Mouse (Mus musculus) c-Kit-positive CD71-positive TER-119-negative erythroid progenitor cells, embryonic 14.5 days (primary cell): ENCODE measurements around the gene Brsk2.

Experiments used
- DNase-seq: peaks from one replicate; pipeline ENCODE4 v3.0.0-alpha.2; 2013; ENCODE audit warnings: low read depth

Gene Brsk2

DNA sequence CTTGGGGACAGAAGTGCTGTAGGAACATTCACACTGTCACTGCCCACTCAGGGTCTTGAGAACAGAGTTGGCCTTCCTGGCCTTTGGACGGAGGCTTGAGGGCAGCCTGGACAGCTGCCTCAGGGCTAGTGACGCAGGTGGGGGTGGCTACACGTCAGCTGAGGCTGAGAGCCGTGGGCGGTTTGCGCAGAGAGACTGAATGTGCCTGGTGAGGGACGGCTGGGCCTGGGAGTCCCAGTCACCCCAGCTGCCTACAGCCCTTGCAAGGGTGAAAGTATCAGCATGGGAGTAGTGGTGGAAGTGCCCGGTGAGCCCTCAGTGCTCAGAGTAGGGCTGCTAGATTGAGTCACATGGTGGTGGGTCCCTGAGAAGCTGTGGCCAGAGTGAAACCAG lies 6.6 kb downstream of the Brsk2 start:
- DNase-seq, result no peak

- DNase-seq, result no peak
These were observed 8.0 kb downstream of the Brsk2 start for GRCm38 (mm10) chr7:141957524-141958051.

DNA sequence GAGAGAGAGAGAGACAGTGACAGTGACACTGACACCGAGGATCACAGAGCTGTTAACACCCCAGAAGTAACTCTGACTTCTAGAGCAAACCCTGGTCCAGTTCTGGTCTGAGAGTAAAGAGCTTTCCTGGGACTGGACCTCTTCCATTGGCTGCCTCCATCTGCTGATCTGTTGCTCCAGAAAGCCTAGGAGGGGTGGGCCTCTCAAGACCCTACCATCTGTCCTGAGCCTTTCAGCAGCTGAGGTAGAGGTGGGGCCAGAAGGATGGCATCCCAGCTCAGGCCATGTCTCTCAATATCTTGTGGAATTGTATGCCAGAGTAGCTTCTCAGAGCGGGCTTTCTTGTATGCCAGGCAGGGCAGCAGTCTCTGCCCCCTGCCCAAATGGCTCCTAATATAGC lies 8.7 kb downstream of the Brsk2 start:
- DNase-seq, result no peak

DNA sequence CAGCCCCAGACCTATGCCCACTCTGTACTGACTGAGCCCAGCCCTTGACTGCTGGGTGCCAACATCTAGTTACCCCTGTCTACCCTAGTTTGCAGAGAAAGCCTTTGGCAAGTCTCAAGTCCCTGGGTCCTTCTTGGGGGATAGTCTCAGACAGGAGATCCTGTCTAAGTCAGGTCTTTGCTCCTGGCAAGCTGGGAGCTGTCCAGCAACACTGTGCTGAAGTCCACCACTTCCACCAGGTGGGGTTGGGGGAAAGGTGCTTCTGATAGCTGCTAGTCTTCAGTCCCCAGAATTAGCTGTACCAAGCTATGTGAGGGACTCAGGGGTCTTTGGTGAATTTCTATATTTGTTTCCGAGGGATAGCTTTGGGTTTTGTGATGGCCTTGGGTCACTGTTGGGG lies 9.6 kb downstream of the Brsk2 start:
- DNase-seq, result no peak

- DNase-seq, result no peak
These were observed 11.4 kb downstream of the Brsk2 start for GRCm38 (mm10) chr7:141960926-141961325.

DNA sequence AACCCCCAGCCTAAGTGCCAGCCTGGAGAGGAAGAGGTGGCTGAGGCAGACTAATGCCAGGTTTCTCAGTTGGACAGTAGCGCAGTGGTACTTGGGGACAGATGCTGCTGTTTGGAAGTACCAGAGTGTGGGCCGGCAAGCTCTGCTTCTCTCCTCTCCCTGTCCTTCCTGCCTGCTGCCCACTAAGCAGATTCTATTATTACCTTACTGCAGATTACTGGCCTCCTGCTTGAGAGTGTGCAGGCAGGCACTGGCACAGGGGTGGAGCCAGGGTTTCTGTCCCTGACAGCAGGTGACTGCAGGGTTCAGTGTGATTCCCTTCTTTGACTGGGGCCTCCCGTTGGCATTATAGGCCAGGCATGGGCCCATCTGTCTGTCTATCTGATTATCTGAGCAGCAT lies 11.9 kb downstream of the Brsk2 start:
- DNase-seq, result no peak

DNA sequence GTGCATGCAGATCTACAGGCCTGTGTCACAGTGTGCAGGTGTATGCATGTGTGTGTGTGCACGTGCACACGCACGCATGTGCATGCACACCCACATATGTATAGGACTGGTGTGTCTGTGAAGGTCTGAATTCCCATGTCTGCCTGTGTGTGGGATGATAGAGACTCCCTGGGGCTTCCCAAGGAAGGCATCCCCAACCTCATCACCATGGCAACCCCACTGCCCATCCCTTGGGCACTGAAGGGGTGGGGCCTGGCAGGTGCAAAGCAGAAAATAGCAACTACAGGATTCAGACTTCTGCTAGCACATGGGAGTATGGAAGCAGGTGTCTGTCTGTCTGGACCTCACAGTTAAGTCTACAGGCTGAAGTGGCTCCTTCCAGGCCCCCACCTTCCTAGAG lies 13.0 kb downstream of the Brsk2 start:
- no peak for DNase-seq

GRCm38 (mm10) chr7:141966281-141966680 lies 16.7 kb downstream of the Brsk2 start:
- DNase-seq, result no peak

DNA sequence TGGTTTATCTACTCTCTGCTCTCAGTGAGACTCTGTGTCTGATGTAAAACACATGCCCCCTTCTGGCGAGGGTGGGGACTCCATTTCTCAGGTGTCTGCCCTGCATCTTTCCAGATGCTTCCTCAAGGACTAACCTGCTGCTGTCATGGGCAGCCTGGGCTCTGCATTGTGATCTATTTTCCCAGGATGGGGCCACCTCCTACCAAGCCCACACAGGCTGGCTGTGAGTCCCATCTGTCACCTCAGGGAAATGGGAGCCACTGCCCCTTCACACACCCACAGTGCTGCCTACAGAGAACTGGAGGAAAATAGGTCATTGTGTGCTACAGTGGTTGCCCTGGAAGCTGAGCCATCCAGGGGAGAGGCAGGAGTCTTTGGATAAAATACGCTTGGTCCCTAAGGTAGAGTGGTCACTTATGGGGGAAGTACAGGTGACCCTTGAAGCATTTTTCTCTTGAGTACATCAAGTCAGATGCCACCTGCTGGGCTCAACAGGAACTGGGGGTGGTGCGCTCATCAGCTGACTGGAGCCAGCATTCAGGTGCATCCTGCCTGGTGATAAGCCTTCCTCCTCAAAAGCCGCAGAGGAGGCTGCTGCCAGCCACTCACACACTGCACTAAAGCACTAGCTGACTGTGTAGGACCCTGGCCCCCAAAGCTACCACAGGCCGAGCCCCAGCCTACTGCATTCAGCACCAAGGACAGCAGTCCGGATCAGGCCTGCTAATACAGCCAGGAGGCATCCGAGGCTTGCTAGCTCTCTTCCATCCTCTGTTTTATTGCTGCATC lies 23.5 kb downstream of the Brsk2 start:
- DNase-seq, result peak; percentile 25

DNA sequence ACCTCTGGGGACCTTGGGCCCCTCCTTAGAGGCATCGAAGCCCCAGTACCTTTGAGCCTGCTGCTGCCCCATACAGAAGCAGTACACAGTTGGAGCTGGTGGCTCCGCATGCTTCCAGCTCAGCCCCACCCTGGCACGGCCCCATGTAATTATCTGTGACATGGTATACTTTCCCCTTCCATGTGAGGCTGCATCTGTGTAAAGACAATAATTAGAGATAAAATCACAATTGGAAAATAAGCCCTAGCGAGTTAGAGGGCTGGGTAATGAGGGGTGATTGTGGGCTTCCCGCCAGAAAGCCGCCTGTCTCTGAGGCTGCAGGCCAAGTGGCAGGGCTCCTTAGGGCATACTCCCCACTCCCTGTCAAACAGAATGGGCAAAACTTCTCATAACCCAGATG lies 28.5 kb downstream of the Brsk2 start:
- no peak for DNase-seq

DNA sequence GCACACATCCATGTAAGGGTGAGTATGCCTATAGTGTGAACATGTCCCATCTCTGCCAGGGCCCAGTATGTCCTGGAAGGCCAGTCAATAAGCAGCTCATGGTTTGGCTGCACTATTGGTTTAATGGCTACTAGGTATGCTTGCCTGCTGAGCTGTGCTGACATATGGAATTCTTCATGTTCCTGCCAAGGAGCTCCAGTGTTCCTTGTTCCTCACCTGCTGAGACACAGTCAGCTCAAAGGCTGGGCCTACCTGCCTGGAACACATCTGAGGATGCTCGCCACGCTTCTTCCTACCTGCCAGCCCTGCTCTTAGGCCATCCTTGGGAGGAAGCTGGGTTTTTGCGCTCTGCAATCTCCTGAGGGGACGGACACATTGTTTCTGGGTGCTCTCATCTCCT lies 29.7 kb downstream of the Brsk2 start:
- no peak for DNase-seq

DNA sequence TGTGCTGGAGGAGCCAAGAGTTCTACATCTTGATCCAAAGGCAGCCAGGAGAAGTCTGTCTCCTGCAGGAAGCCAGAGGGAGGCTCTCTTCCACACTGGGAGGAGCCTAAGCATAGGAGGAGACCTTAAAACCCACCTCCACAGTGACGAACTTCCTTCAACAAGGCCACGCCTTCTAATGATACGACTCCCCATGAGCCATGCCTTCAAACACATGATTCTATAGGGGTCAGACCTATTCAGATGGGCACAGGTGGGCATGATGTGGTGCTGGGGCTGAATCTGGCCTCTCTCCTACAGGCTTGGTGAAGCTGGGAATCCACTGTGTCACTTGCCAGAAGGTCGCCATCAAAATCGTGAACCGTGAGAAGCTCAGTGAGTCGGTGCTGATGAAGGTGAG lies 31.7 kb downstream of the Brsk2 start:
- DNase-seq, result no peak

DNA sequence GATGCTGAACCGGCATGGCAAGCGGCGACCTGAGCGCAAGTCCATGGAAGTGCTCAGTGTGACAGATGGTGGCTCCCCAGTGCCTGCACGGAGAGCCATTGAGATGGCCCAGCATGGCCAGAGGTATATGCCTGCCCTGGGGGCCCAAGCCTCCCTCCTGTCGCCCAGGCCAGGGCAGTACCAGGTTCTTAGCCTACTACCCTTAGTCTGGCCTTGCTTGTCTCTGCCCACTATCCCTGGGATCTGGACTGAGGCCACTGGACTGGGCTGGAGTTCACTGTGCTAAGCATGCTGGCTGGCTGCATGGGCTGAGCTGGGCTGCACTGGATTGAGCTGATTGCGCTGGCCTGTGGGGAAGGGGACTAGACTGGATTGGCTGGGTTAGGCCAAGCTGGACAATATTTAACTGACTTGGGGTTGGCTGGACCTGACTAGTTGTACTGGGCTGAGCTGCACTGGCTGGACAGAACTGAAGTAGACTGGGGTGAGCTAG lies 38.8 kb downstream of the Brsk2 start:
- DNase-seq, result no peak

DNA sequence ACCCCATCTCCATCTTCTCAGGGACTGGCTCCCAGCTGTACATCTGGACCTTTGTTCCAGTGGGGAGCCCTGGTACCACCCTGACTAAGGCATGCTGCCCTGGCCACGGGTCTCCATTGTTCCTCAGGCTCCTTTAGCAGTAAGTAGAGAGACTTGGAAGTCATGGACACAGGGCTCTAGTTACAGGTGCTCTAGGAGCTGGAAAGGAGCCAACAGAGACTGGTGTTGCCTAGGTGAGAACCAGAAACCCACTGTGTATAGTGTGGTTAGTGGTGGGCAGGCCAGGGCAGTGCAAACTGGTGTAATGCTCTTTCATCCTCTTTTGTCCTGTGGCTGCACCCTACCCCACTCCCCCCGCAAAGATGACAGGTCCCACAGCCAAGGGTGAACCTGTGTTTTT lies 41.6 kb downstream of the Brsk2 start:
- no peak for DNase-seq

GRCm38 (mm10) chr7:141994121-141994520 lies 44.6 kb downstream of the Brsk2 start:
- no peak for DNase-seq

DNA sequence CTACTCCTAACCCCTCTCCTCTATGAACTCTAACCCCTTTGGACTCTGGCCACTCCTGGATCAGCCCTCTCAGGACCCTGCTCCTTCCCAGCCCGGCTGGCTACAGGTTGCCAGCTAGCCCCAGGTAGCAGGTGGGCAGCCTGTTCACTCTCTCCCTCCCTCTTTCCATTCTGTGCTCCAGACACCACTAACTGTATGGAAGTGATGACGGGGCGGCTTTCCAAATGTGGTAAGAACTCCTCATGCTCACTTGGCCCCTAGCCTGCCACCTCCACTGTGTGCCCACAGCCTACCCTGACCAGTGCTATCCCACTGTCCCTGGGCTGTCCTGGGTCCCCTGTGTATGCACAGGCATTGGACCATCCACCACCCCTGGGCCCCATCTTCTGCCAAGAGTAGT lies 51.1 kb downstream of the Brsk2 start:
- no peak for DNase-seq

DNA sequence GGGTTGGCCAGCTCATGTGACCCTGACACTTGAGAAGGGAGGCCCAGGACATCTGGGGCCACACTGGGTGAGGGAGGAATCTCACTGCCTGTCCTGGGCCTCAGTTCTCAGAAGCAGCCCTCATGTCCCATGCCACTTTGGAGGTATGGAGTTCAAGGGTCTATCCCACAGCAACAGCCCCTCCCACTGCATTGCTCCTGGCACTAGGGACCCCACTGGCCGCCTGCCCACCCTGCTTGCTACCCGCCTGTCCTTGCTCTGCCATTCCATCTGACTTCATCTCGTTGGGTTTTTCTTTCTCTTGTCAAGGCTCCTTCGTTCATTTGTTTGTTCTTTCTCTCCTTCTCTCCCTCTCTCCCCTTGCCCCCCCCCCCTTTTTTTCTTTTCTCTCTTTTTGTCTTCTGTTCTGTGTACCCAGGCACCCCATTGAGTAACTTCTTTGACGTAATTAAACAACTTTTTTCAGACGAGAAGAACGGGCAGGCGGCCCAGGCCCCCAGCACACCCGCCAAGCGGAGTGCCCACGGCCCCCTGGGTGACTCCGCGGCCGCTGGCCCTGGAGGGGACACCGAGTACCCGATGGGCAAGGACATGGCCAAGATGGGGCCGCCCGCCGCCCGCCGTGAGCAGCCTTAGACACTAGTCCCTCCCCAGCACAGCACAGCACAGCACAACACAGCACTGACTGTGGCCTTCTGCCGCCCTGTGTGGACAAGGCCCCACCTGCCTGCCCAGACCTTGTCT lies 52.2 kb downstream of the Brsk2 start:
- DNase-seq, result no peak

DNA sequence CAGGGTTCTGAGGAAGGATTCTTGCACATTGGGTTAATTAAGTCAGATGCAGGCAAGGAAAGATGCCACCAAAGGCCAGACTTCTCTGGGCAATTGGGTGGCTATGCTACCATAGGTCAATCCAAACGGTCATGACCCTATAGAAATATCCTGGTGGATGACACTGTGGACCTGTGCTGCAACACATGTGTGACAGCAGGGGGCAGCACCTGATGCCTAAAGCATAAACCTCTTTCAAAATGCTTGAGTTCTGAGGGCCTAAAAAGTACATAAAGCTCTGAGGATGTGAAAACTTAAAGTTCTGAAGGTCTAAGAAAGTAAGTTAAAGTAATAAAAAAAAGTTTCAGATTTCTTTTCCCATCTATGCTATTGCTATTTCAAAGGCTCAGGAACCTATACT lies 67.0 kb downstream of the Brsk2 start:
- peak; percentile 32 for DNase-seq

- DNase-seq, result peak; percentile 27
These were observed 70.1 kb downstream of the Brsk2 start for GRCm38 (mm10) chr7:142019699-142020098.

DNA sequence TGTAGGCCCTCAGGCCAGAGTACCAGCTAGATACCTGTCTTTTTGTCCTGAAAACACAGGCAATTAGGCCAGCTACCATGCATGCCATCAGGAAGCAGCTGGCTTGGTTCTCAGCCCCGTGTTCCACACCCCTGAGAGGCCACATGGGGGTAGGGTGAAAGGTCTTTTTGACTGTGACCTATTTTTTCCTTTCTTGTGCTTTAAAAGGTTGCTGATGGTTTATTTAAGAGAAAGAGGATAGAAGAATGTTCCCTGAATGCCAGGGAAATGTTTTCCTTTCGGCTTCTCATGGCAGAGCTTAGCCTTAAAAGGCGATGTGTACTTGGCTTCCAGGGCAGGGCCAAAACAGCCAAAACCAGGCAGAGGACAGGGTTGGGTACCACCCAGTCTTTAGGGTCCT lies 71.3 kb downstream of the Brsk2 start:
- no peak for DNase-seq

GRCm38 (mm10) chr7:142025196-142025595 lies 75.6 kb downstream of the Brsk2 start:
- no peak for DNase-seq

- DNase-seq, result no peak
These were observed 76.4 kb downstream of the Brsk2 start for GRCm38 (mm10) chr7:142025926-142026325.

- no peak for DNase-seq
These were observed 80.5 kb downstream of the Brsk2 start for GRCm38 (mm10) chr7:142030073-142030472.
